Mouse (Mus musculus) ES-E14 (cell line): ENCODE results near the gene Nsun2.

Experiments
- CHD2 ChIP-seq: IDR thresholded peaks from 2 replicates; pipeline ENCODE4 v1.6.1; 2014; ENCODE audit warnings: mild to moderate bottlenecking, low read depth, low read length, inconsistent platforms
- HCFC1 ChIP-seq: IDR thresholded peaks from 2 replicates; pipeline ENCODE4 v1.6.1; 2012; ENCODE audit warnings: low read length, inconsistent platforms, borderline replicate concordance; ENCODE audit not compliant: insufficient read depth
- MAFK ChIP-seq: IDR thresholded peaks from 2 replicates; pipeline ENCODE4 v1.6.1; 2014; ENCODE audit warnings: mild to moderate bottlenecking, low read depth, low read length, inconsistent platforms; ENCODE audit not compliant: insufficient read depth
- ZC3H11A ChIP-seq: IDR thresholded peaks from 2 replicates; pipeline ENCODE4 v1.6.1; 2012; ENCODE audit warnings: low read depth, mild to moderate bottlenecking, inconsistent platforms, low read length, borderline replicate concordance
- ZNF384 ChIP-seq: IDR thresholded peaks from 2 replicates; pipeline ENCODE4 v1.6.1; 2012; ENCODE audit warnings: low read depth, low read length, inconsistent platforms

- no peak for TF ChIP-seq ZNF384
- TF ChIP-seq ZC3H11A: no peak
- TF ChIP-seq CHD2: no peak
- TF ChIP-seq MAFK: no peak
- TF ChIP-seq HCFC1: no peak
These were observed 67.8 kb downstream of the Nsun2 start for GRCm38 (mm10) chr13:69601321-69601720.
